Mouse (Mus musculus) stomach, embryonic 16.5 days (tissue): Measurements from ENCODE around the gene Olfr1320. TPM values are rescaled to one million over a fixed set of nuclear protein-coding genes. Genes with fewer than 3 reads are reported as not detected.
"Not testable (repeated sequence)": the region's sequence is repeated elsewhere in the genome, so short reads cannot be mapped to it uniquely, and the experiment has no call there.

Source experiments
- ATAC-seq: fragments of 200-750 bp; cut with Nextera tagmentation; 2 replicates; pipeline ENCODE4 v1.8.0; 2017; ENCODE audit warnings: moderate number of reproducible peaks, moderate TSS enrichment; ENCODE audit not compliant: insufficient read depth, low FRiP score
- H3K27ac ChIP-seq: fragments of 300-500 bp; sonication (generic); 2 replicates; pipeline ENCODE4 v1.5.1; 2014; ENCODE audit warnings: low read length
- H3K27me3 ChIP-seq: fragments of 300-500 bp; sonication (generic); 2 replicates; pipeline ENCODE4 v1.6.1; 2014; ENCODE audit warnings: low read length, control low read depth, mixed read lengths; ENCODE audit not compliant: control insufficient read depth, insufficient read depth
- H3K36me3 ChIP-seq: fragments of 300-500 bp; sonication (generic); 2 replicates; pipeline ENCODE4 v1.6.1; 2014; ENCODE audit warnings: low read length; ENCODE audit not compliant: control insufficient read depth, insufficient read depth
- H3K4me1 ChIP-seq: fragments of 300-500 bp; sonication (generic); 2 replicates; pipeline ENCODE4 v1.6.1; 2014; ENCODE audit warnings: low read length, control low read depth, mixed read lengths; ENCODE audit not compliant: control insufficient read depth, insufficient read depth
- H3K4me2 ChIP-seq: fragments of 300-500 bp; sonication (generic); 2 replicates; pipeline ENCODE4 v1.6.1; 2014; ENCODE audit warnings: low read depth, low read length, mixed read lengths
- H3K4me3 ChIP-seq: fragments of 300-500 bp; sonication (generic); replicated peaks from 2 replicates; pipeline ENCODE4 v1.5.1; 2014; ENCODE audit warnings: mild to moderate bottlenecking, low read length
- H3K9ac ChIP-seq: fragments of 300-500 bp; sonication (generic); 2 replicates; pipeline ENCODE4 v1.6.1; 2014; ENCODE audit warnings: low read length
- H3K9me3 ChIP-seq: fragments of 300-500 bp; sonication (generic); replicated peaks from 2 replicates; pipeline ENCODE4 v1.6.1; 2016; ENCODE audit warnings: low read length, control low read depth; ENCODE audit not compliant: control insufficient read depth
- WGBS: fragments of 180-500 bp; shearing (Covaris S2); extraction: QIAGEN DNeasy Blood & Tissue Kit; methylation state at CpG from one replicate; pipeline ENCODE4 v1.1.7; 2014; 5-methylcytosine and 5-hydroxymethylcytosine counted together
- polyA plus RNA-seq: library from polyadenylated mRNA; unstranded; fragments of >200 nt; fragmentation: Nextera tagmentation; extraction: Ambion mirVana; gene quantifications from 2 replicates; pipeline ENCODE4 v1.2.1, GENCODE M21; 2015

Olfr1320 gene
- polyA plus RNA-seq = not detected in 2 replicates

GRCm38 (mm10) chrX:49672033-49672432 lies at the start of gene Olfr1320:
Gene Olfr1320, plus strand, starts transcription at chrX:49672333.
- Histone ChIP-seq H3K9me3 (no peaks in the 10 kb centered on the region), H3K4me3 (no peak within 1 kb of the TSS), H3K27me3 (no peaks in the 10 kb centered on the region), H3K4me2 (no peak within 1 kb of the TSS), H3K9ac (no peak within 1 kb of the TSS), H3K27ac (no peak within 1 kb of the TSS), H3K4me1 (no peaks in the 10 kb centered on the region), H3K36me3 (no peaks in the 10 kb centered on the region)
- no peak for ATAC-seq
- 81% methylated on average over 1 of the region's 1 CpGs for WGBS

DNA sequence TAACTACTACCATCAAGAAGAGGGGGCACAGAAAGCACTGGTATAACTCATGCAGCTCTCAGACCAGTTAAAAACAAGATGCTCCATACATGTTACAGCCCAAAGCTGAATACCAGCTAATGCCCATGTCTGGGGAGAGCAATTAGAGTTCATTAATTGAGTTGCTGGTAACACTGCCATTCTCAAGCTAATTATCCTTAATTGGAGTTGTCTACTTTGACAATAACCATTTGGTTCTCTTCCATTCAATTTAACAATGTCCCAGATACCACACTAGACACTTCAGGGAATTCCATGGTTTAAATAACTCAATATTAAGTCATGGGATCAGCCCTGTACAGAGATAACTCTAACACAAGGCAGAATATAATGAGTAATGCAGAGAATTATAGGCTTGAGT lies 44.6 kb upstream of the Olfr1320 start:
- H3K9me3 ChIP-seq = no peaks in the 10 kb centered on the region
- H3K27me3 ChIP-seq = no peaks in the 10 kb centered on the region
- H3K4me2 ChIP-seq = no peak overlapping the region
- no peak overlapping the region for H3K27ac ChIP-seq
- H3K4me3 ChIP-seq = no peak overlapping the region
- no peaks in the 10 kb centered on the region for H3K36me3 ChIP-seq
- no peak overlapping the region for H3K9ac ChIP-seq
- no peaks in the 10 kb centered on the region for H3K4me1 ChIP-seq
- ATAC-seq = no peak

- Histone ChIP-seq H3K9me3 (no peaks in the 10 kb centered on the region), H3K36me3 (no peaks in the 10 kb centered on the region), H3K9ac (no peak overlapping the region), H3K4me1 (no peaks in the 10 kb centered on the region), H3K4me3 (no peak overlapping the region), H3K4me2 (no peak overlapping the region), H3K27ac (no peak overlapping the region), H3K27me3 (no peaks in the 10 kb centered on the region)
- 58% methylated on average over 2 of the region's 2 CpGs for WGBS
- no peak for ATAC-seq
These were observed 40.9 kb upstream of the Olfr1320 start for GRCm38 (mm10) chrX:49631195-49631594.

- WGBS = 88% methylated on average over 29 of the region's 29 CpGs
- not testable (repeated sequence) for H3K4me1 ChIP-seq, H3K36me3 ChIP-seq, H3K9ac ChIP-seq, H3K9me3 ChIP-seq, H3K27ac ChIP-seq, H3K27me3 ChIP-seq, H3K4me2 ChIP-seq, ATAC-seq, H3K4me3 ChIP-seq
These were observed 11.4 kb upstream of the Olfr1320 start for GRCm38 (mm10) chrX:49660781-49661180.

Other genes with a start within 250 kb of the Olfr1320 start
- 2.2 and 27.2 TPM in 2 replicates for gene Arhgap36, start 208.4 kb upstream of the Olfr1320 start, polyA plus RNA-seq
- gene Olfr1321, start 62.7 kb downstream of the Olfr1320 start, polyA plus RNA-seq = not detected in 2 replicates
- 3.1 and 7.1 TPM in 2 replicates for gene Igsf1, start 125.4 kb downstream of the Olfr1320 start, polyA plus RNA-seq
- not detected in 2 replicates for gene Olfr1322, start 219.2 kb downstream of the Olfr1320 start, polyA plus RNA-seq